In the genomic region with DNA sequence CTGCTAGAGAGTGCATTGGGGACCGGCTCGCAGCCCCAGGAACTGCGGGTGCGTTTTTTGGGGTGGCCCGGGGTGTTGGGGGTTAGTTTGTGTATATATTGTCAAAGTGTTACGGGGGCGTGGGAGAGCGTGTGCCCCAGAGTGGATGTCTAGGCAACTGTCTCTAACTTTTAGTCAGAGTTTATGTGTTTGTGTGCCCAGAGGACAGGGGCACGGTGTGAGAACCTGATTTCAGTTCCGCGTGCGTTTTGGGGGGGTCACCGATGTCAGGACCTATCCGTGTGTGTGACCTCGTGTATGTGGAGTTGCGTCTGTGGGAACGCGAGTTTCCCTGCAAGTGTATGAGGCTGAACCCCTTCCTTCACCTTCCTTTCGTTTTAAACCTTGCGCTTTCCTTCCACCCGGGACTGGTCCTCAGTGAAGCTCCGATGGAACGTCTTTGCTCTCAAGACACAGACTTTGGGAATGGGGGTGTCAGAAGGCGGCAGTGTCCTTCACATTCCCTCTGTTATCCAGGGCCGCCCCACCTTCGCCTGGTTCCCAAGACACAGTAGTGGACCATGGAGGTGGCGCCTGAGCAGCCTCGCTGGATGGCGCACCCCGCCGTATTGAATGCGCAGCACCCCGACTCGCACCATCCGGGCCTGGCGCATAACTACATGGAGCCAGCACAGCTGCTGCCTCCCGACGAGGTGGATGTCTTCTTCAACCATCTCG, we compare ENCODE assay signal across 8 mouse cellular contexts. TPM values are rescaled to one million over a fixed set of nuclear protein-coding genes. Genes with fewer than 3 reads are reported as not detected.
DNase-seq lines count a peak whose midpoint lies in the region; ATAC-seq and TF ChIP-seq lines count a peak whose summit lies in the region.

No protein-coding gene starts in this region.

- H3K27ac ChIP-seq in thymus, adult 2 months (ENCODE audit: control insufficient read depth, insufficient read depth, low read length): no peak overlapping the region
- H3K27ac ChIP-seq in forebrain, embryonic 16.5 days (ENCODE audit: low read length): no peak overlapping the region
- H3K27ac ChIP-seq in limb, embryonic 10.5 days: 0 out of 2 replicates have a peak overlapping the region, but pooled peaks have one; percentile 38

- no peaks in the 10 kb centered on the region for H3K9me3 ChIP-seq in forebrain, embryonic 16.5 days (ENCODE audit: control insufficient read depth, low read length)
- H3K9me3 ChIP-seq in limb, embryonic 10.5 days (replicated peaks): no peaks in the 10 kb centered on the region

- ATAC-seq in forebrain, embryonic 16.5 days: no peak

- no peak for TF ChIP-seq CTCF in thymus, adult 2 months (IDR thresholded peaks at IDR 0.05; ENCODE audit: borderline replicate concordance, control insufficient read depth, extremely low read depth, insufficient read depth, low read length, poor library complexity)

- H3K4me2 ChIP-seq in forebrain, embryonic 16.5 days (ENCODE audit: low read length): peak overlapping the region; percentile 48
- H3K4me2 ChIP-seq in myocyte (ENCODE audit: low read depth): peak overlapping the region; percentile 98

- H3K9ac ChIP-seq in forebrain, embryonic 16.5 days (replicated peaks; ENCODE audit: low read depth, low read length): no peak overlapping the region

- TF ChIP-seq POLR2A in thymus, adult 2 months (IDR thresholded peaks at IDR 0.05; ENCODE audit: control insufficient read depth, extremely low read depth, insufficient read depth, low read length, poor library complexity): no peak
- TF ChIP-seq POLR2A in myocyte (IDR thresholded peaks at IDR 0.05; ENCODE audit: insufficient read length, low read depth): peak; percentile 20

- peaks cover 15% of the 10 kb centered on the region for H3K79me2 ChIP-seq in myocyte (ENCODE audit: control insufficient read depth, insufficient read depth)

- peak overlapping the region; percentile 67 for H3ac ChIP-seq in myocyte (ENCODE audit: control insufficient read depth, insufficient read length)

- intact Hi-C loops in left cerebral cortex, postnatal 25 days (cut with DNase I): no loop called here

- 2% methylated on average over 39 of the region's 39 CpGs for WGBS in thymus, adult 2 months
- 1% methylated on average over 39 of the region's 39 CpGs for WGBS in forebrain, embryonic 16.5 days
- 2% methylated on average over 39 of the region's 39 CpGs for WGBS in limb, embryonic 10.5 days

- peaks cover 26% of the 10 kb centered on the region for H3K27me3 ChIP-seq in thymus, adult 2 months (ENCODE audit: control insufficient read depth, insufficient read depth, low read length)
- H3K27me3 ChIP-seq in forebrain, embryonic 16.5 days (replicated peaks; ENCODE audit: control insufficient read depth, insufficient read depth, low read length): peaks cover 84% of the 10 kb centered on the region
- peaks cover 100% of the 10 kb centered on the region for H3K27me3 ChIP-seq in limb, embryonic 10.5 days (ENCODE audit: low read depth, poor library complexity, severe bottlenecking)
- no peaks in the 10 kb centered on the region for H3K27me3 ChIP-seq in myocyte (ENCODE audit: control insufficient read depth, insufficient read depth, insufficient read length)

- DNase-seq in thymus, adult 2 months: no peak
- DNase-seq in thymus, postnatal 36 days: no peak
- no peak for DNase-seq in limb, embryonic 10.5 days (ENCODE audit: low spot score)
- no peak for DNase-seq in left cerebral cortex, postnatal 25 days (ENCODE audit: low spot score in 2 of 2)
- no peak for DNase-seq in spleen, postnatal 14 days (ENCODE audit: low spot score in 2 of 2)
- DNase-seq in thymus, postnatal 14 days: no peak

- H3K4me3 ChIP-seq in thymus, adult 2 months (ENCODE audit: control insufficient read depth, insufficient read depth, low read length): 0 out of 2 replicates have a peak overlapping the region, but pooled peaks have one; percentile 0
- peak overlapping the region; percentile 35 for H3K4me3 ChIP-seq in forebrain, embryonic 16.5 days (replicated peaks; ENCODE audit: low read length)
- H3K4me3 ChIP-seq in limb, embryonic 10.5 days: peak overlapping the region; percentile 55
- H3K4me3 ChIP-seq in myocyte: peak overlapping the region; percentile 90

- H3K36me3 ChIP-seq in thymus, adult 2 months (ENCODE audit: control insufficient read depth, insufficient read depth, low read length): no peaks in the 10 kb centered on the region
- no peaks in the 10 kb centered on the region for H3K36me3 ChIP-seq in forebrain, embryonic 16.5 days (ENCODE audit: control insufficient read depth, insufficient read depth)
- no peaks in the 10 kb centered on the region for H3K36me3 ChIP-seq in limb, embryonic 10.5 days
- H3K36me3 ChIP-seq in myocyte (ENCODE audit: control insufficient read depth, insufficient read depth): no peaks in the 10 kb centered on the region

- peaks cover 4% of the 10 kb centered on the region; the same call in 1 of the 2 replicates for H3K4me1 ChIP-seq in thymus, adult 2 months (replicated peaks; ENCODE audit: control insufficient read depth, insufficient read depth, low read length)
- peaks cover 21% of the 10 kb centered on the region for H3K4me1 ChIP-seq in forebrain, embryonic 16.5 days (replicated peaks; ENCODE audit: control insufficient read depth, insufficient read depth, low read length)
- H3K4me1 ChIP-seq in limb, embryonic 10.5 days: peaks cover 79% of the 10 kb centered on the region

TF ChIP-seq in myocyte, 11 proteins besides CTCF, POLR2A, EP300 and RAD21:
- TF ChIP-seq USF1 (IDR thresholded peaks at IDR 0.05; ENCODE audit: low read depth): no peak
- TF ChIP-seq REST (IDR thresholded peaks at IDR 0.05; ENCODE audit: insufficient read depth, insufficient read length): no peak
- no peak for TF ChIP-seq MYOG (IDR thresholded peaks at IDR 0.05; ENCODE audit: control insufficient read depth in 1 of 3, insufficient read depth in 1 of 3, insufficient read length in 2 of 3, low read depth in 2 of 3)
- TF ChIP-seq MYOD1 (IDR thresholded peaks at IDR 0.05; ENCODE audit: control insufficient read depth in 1 of 3, insufficient read length in 2 of 3, low read depth in 2 of 3): no peak
- no peak for TF ChIP-seq MAX (IDR thresholded peaks at IDR 0.05; ENCODE audit: low read depth)
- TF ChIP-seq TCF3 (IDR thresholded peaks at IDR 0.05; ENCODE audit: insufficient read length, low read depth): no peak
- no peak for TF ChIP-seq CEBPB (IDR thresholded peaks at IDR 0.05; ENCODE audit: insufficient read depth, poor library complexity, severe bottlenecking)
- TF ChIP-seq TCF12 (IDR thresholded peaks at IDR 0.05; ENCODE audit: insufficient read depth, poor library complexity, severe bottlenecking): no peak

RNA-seq across cellular contexts. Expression of a gene that starts 5.5 kb away (rescaled TPM):
- 2.1 and 3.0 TPM in 2 replicates for polyA plus RNA-seq in thymus, adult 2 months (2012; rRNA removed)
- polyA plus RNA-seq in forebrain, embryonic 16.5 days (2015; fragmentation: Nextera tagmentation; extraction: Ambion mirVana): 1.8 TPM in 2 replicates
- polyA plus RNA-seq in limb, embryonic 10.5 days (2016; fragmentation: Nextera tagmentation; extraction: Ambion mirVana): 6.8 and 9.0 TPM in 2 replicates
- polyA plus RNA-seq in myocyte (2012; fragmentation: generic; extraction: Trizol): 19.3 TPM
- total RNA-seq in left cerebral cortex, postnatal 25 days (2021): 1 to 10 TPM; 4.8 to 5.9 TPM

RNA-seq across cellular contexts. Expression of a gene that starts 22.9 kb away (rescaled TPM):
- not detected in 2 replicates for polyA plus RNA-seq in thymus, adult 2 months (2012; rRNA removed)
- polyA plus RNA-seq in forebrain, embryonic 16.5 days (2015; fragmentation: Nextera tagmentation; extraction: Ambion mirVana): not detected in 2 replicates
- not detected in 2 replicates for polyA plus RNA-seq in limb, embryonic 10.5 days (2016; fragmentation: Nextera tagmentation; extraction: Ambion mirVana)
- not detected for polyA plus RNA-seq in myocyte (2012; fragmentation: generic; extraction: Trizol)
- total RNA-seq in left cerebral cortex, postnatal 25 days (2021): not detected

Comparison
In these comparisons a context has a peak if more than half of its experiments do, and no peak if none do; other contexts are left out.
1. H3K4me3 ChIP-seq: peak in every context shown above with its lines; median percentile 90 in myocyte; 55 in limb, embryonic 10.5 days; 35 in forebrain, embryonic 16.5 days; 0 in thymus, adult 2 months.